Mouse (Mus musculus) activated CD4-positive, CD25-positive, alpha-beta regulatory T cell, adult 9 weeks (primary cell): ENCODE results near the gene R3hdml. TPM values are rescaled to one million over a fixed set of nuclear protein-coding genes. Genes with fewer than 3 reads are reported as not detected.

Experiments used
- polyA plus RNA-seq: library from polyadenylated mRNA; unstranded; fragments of 100-300 nt; shearing (Covaris generic); gene quantifications from one replicate; pipeline ENCODE4 v1.2.1, GENCODE M21; 2017

R3hdml gene
- not detected for polyA plus RNA-seq

DNA sequence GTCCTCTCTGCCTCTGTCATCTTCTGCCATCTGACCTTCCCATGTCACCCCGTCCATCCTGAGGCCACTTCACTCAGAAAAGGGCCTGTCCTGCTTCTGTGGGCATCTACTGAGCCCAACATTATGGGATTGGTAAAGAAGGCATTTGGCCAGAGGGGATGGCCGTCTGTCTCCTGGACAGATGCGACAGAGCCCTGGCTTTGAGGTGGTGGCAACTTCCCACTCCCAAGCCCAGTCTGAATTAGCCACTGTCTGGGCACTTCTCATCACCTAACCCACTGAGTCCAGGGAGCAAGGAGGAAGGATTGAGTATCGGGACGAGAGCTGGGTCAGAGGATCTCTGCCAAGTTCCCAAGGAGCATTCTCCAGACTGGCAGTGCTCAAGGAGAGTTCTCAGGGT lies at the start of gene R3hdml:
R3hdml (plus strand) TSS at position 301 of the 400 bp plus-strand sequence.

DNA sequence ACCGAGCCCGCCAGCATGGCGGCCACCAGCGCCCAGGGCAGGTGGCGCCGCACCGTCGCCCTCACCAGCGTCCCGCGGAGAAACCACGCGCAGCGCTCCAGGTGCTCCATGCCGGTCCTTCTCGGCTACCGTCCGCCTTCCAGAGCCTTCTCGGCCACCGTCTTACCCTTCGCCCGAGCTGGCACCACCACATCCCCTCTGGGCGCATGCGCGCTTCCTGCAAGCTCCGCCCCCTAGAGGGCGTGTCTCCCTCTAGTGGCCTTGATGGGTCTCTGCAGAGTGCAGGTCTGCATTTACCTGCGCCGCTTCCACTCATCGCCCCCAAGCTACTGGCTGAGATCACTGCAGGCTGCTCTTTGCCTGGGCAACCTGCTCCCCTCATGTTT lies 19.7 kb upstream of the R3hdml start, which contains the start of gene Fitm2:
Fitm2 (minus strand) TSS at position 164 of the 386 bp plus-strand sequence.

DNA sequence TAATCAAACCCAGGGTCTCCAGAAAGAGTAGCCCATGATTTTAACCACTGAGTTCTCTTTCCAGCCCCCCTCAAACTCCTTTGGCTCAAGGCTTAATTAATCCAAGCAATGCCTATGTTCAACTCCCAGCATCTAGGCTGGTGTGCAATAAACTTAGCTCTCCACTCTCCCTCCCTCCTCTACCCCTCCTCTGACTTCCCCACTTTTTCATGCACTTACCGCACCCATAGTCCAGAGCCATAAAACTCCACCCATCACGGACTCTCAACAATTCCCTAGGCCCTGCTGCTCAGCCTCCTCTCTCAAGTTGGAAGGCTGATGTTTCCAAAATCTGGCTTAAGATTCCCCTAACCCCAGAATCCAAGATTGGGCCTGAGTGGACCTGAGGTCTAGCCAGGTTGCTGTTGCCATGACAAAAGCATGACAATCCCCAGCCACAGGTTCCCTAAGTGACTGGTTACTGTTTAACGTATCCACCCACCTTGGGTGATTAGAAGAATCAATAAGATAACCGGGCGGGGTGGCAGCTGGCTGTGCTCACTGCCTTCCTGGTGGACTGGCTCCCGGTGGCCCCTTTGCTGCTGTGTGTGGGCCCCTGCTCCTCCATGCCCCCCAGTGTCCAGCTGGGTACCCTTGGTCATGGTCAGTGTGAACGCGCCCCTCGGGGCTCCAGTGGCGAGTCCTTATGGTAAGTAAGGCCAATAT lies 14.3 kb downstream of the R3hdml start, which contains the start of gene Hnf4a:
Hnf4a (plus strand) TSS at position 509 of the 705 bp plus-strand sequence.

Other genes starting within 250 kb of the R3hdml start
- not detected for gene Jph2, start 94.3 kb upstream of the R3hdml start, polyA plus RNA-seq
- 90.3 TPM for gene Oser1, start 67.6 kb upstream of the R3hdml start, polyA plus RNA-seq
- gene Gdap1l1, start 53.8 kb upstream of the R3hdml start, polyA plus RNA-seq: not detected
- gene Fitm2, start 19.7 kb upstream of the R3hdml start, polyA plus RNA-seq: 3.5 TPM
- gene Hnf4a, start 14.5 kb downstream of the R3hdml start, polyA plus RNA-seq: not detected
- 75.1 TPM for gene Ttpal, start 110.0 kb downstream of the R3hdml start, polyA plus RNA-seq
- 862 TPM for gene Serinc3, start 152.8 kb downstream of the R3hdml start, polyA plus RNA-seq
- 6.1 TPM for gene Pkig, start 166.1 kb downstream of the R3hdml start, polyA plus RNA-seq